In genomic region chr1:24550560-24551280, GRCm38 (mm10) we compare ENCODE assay signal across 18 mouse cellular contexts. TPM values are rescaled to one million over a fixed set of nuclear protein-coding genes. Genes with fewer than 3 reads are reported as not detected.
DNase-seq lines count a peak whose midpoint lies in the region; ATAC-seq lines count a peak whose summit lies in the region.
"Had no signal": no experiment of that assay in that cellular context is flagged by ENCODE, and none has a peak within 500 bp of the region (broad histone marks: within the 10 kb centered on the region; RNA-seq: fewer than 3 reads in every experiment).

No protein-coding gene starts in this region.

- H3K4me3 ChIP-seq in kidney, embryonic 16.5 days (ENCODE audit: low read length) = no peak overlapping the region
- H3K4me3 ChIP-seq: forebrain, embryonic 13.5 days; heart, embryonic 12.5 days; hindbrain, embryonic 12.5 days; midbrain, embryonic 10.5 days had no signal

- 0 out of 2 replicates have a peak overlapping the region, but pooled peaks have one; percentile 3 for H3K4me2 ChIP-seq in kidney, embryonic 16.5 days (replicated peaks; ENCODE audit: low read depth, low read length)
- H3K4me2 ChIP-seq: forebrain, embryonic 13.5 days; heart, embryonic 12.5 days; hindbrain, embryonic 12.5 days had no signal

- DNase-seq in kidney, postnatal 14 days = no peak
- DNase-seq in cerebellum, adult 11-12 months = peak; percentile 70
- peak; percentile 46 to 72 for DNase-seq in cerebellum, postnatal 14 days
- DNase-seq in testis, postnatal 14 days (ENCODE audit: low spot score) = no peak
- DNase-seq in layer of hippocampus, adult 18-20 months (ENCODE audit: low spot score in 2 of 2) = no peak
- DNase-seq: kidney, adult 18-20 months; right cerebral cortex, adult 18-20 months had no signal

- 0 out of 2 replicates have a peak overlapping the region, but pooled peaks have one; percentile 21 for H3K27ac ChIP-seq in kidney, embryonic 16.5 days (ENCODE audit: low read length)
- H3K27ac ChIP-seq: forebrain, embryonic 13.5 days; hindbrain, embryonic 12.5 days; midbrain, embryonic 10.5 days had no signal

- no peaks in the 10 kb centered on the region for H3K27me3 ChIP-seq in kidney, embryonic 16.5 days (ENCODE audit: insufficient read depth, low read length)
- H3K27me3 ChIP-seq: forebrain, embryonic 13.5 days; heart, embryonic 12.5 days; hindbrain, embryonic 12.5 days had no signal

- H3K9me3 ChIP-seq in kidney, embryonic 16.5 days (ENCODE audit: low read length) = no peaks in the 10 kb centered on the region
- H3K9me3 ChIP-seq: forebrain, embryonic 13.5 days; heart, embryonic 12.5 days; hindbrain, embryonic 12.5 days; midbrain, embryonic 10.5 days had no signal

- H3K9ac ChIP-seq in kidney, embryonic 16.5 days (replicated peaks; ENCODE audit: low read length) = no peak overlapping the region
- H3K9ac ChIP-seq: forebrain, embryonic 13.5 days; heart, embryonic 12.5 days; hindbrain, embryonic 12.5 days; lung, embryonic 14.5 days had no signal

- no peaks in the 10 kb centered on the region for H3K36me3 ChIP-seq in kidney, embryonic 16.5 days (ENCODE audit: insufficient read depth, low read length)
- H3K36me3 ChIP-seq: heart, embryonic 12.5 days; hindbrain, embryonic 12.5 days; midbrain, embryonic 10.5 days had no signal

- no peak for ATAC-seq in kidney, embryonic 16.5 days (ENCODE audit: low FRiP score, low TSS enrichment)
- peak; percentile 22; the same call in 1 of the 2 replicates for ATAC-seq in megakaryocyte progenitor cell, adult 5-6 weeks (replicated peaks; ENCODE audit: poor library complexity)
- ATAC-seq: CD4-positive, CD25-positive, alpha-beta regulatory T cell, adult 4 months; forebrain, embryonic 13.5 days had no signal

- H3K4me1 ChIP-seq in kidney, embryonic 16.5 days (ENCODE audit: insufficient read depth, low read length) = peaks cover 7% of the 10 kb centered on the region; the same call in 1 of the 2 replicates
- H3K4me1 ChIP-seq: forebrain, embryonic 13.5 days; heart, embryonic 12.5 days; midbrain, embryonic 10.5 days had no signal

- 67% methylated on average over 18 of the region's 18 CpGs for WGBS in kidney, embryonic 16.5 days

RNA-seq across cellular contexts. Expression of gene Col19a1, which starts 36.6 kb away (rescaled TPM):
- polyA plus RNA-seq in kidney, embryonic 16.5 days (2015; fragmentation: Nextera tagmentation; extraction: Ambion mirVana) = 0.15 and 0.23 TPM in 2 replicates
- total RNA-seq in megakaryocyte progenitor cell, adult 5-6 weeks (2015) = 0.05 and 0.17 TPM in 2 replicates
- 0.17 and 0.78 TPM in 2 replicates for total RNA-seq in megakaryocyte progenitor cell, adult 5-6 weeks (2017)
- total RNA-seq in layer of hippocampus, adult 18-20 months (2021) = 10 to 100 TPM; 17.8 to 19.4 TPM
- total RNA-seq: liver, adult 2 months; neutrophil, adult 5-6 weeks had no signal
- polyA plus RNA-seq: CD4-positive, CD25-positive, alpha-beta regulatory T cell, adult 4 months; large intestine, adult 2 months; liver, adult 2 months; lung, embryonic 14.5 days had no signal

Comparison
In these comparisons a context has a peak if more than half of its experiments do, and no peak if none do; other contexts are left out.
1. DNase-seq: peak in cerebellum, adult 11-12 months (single experiment) and cerebellum, postnatal 14 days (2 of 2); none in kidney, postnatal 14 days (single experiment), testis, postnatal 14 days (single experiment) and layer of hippocampus, adult 18-20 months (0 of 2).
2. RNA of gene Col19a1, which starts 36.6 kb away (total RNA-seq): 17.8 to 19.4 TPM in layer of hippocampus, adult 18-20 months; 0.05 to 0.78 TPM in megakaryocyte progenitor cell, adult 5-6 weeks; every median in the first group is over 10 times any median in the second.